Mouse (Mus musculus): ENCODE measurements around the gene Pkd1. TPM values are rescaled to one million over a fixed set of nuclear protein-coding genes. Genes with fewer than 3 reads are reported as not detected.

The Pkd1 gene
- total RNA-seq, 2 experiments from 2014 or later = 67.5 to 71.2 TPM

DNA sequence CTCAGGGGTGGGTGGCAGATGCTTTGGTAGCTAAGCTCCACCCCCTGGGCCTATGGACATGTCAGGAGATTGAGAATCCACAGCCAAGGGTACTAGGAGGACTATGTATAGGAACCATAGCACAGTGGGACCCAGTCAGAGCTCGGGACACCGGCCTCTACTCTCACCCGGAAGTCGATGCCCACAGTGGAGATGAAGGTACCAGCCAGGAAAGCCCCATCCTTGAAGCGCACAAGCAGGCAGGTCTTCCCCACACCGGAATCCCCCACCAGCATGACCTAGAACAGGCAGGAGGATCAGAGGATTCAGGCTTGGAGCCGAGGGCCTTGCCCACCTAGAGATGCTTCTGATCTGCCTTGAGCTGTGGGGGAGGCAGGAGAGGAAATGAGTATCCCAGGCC, 17.6 kb upstream of the Pkd1 start:
- DNase-seq (ENCODE audit: low spot score in 2 of 2) = no peak

DNA sequence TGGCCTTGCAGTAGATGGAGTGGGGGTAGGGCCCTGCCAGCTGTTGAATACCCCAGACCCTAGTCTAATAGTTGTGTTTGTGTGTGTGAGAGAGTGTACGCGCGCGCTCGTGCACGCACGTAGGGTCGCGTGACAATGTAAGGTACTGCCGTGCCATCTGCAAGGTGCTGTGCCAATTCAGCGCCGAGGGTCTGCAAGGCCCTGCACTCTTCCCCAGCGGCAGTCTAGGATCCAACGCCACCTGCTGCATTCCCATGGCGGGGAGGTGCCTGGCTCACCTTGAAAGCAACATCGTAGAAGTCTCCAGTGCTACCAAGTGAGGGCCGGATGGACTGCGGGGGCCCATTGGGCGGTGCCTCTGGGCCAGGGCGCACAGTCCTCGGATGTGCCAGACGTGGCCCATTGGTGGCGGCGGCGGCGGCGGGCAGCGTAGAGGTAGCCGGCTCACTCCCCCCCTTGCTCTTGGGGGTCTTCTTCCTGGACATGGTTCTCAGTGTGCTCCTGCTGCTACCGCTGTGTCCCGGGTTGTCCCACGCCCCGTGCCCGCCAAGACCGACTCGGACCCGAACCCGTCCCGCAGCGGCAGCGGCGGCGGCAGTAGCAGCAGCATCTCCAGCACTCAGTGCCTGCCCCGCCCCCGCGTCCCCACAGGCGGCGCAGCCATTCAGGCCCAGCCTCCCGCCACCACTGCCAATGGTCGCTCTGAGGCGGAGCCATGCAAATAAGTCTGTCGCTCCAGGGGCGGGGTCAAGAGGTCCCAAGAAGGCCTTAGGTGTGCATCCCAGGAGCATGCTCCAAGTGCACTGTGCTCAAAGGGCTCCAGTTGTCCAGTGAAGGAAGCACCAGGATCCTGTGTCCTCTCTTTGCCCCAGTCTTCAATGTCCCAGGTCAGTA, 16.3 kb upstream of the Pkd1 start:
- DNase-seq (ENCODE audit: low spot score in 2 of 2) = peak; percentile 85 to 91

DNA sequence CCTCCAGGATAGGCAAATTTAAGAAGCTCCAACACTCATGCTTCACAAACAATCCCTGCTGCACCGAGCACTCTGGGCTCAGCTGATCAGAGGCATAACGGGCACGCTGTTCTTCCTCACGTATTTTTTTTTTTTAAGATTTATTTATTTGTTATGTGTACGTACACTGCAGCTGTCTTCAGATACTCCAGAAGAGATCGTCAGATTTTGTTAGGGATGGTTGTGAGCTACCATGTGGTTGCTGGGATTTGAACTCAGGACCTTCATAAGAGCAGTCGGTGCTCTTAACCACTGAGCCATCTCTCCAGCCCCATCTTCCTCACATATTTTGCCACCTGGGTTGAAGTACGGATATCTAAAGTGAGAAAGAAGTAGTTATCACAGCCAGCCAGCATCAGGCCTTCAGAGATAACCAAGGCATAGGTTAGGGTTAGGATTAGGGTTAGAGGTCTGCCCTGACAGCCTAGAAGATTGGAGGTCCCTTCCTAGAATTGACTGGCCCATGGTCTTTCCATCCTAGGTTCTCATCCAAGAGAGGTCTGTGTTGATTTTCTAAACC, 15.4 kb upstream of the Pkd1 start, which contains the start of gene Rab26:
Gene Rab26 (minus strand): TSS at position 51 of the 559 bp plus-strand sequence.
- DNase-seq (ENCODE audit: low spot score in 2 of 2) = no peak

DNA sequence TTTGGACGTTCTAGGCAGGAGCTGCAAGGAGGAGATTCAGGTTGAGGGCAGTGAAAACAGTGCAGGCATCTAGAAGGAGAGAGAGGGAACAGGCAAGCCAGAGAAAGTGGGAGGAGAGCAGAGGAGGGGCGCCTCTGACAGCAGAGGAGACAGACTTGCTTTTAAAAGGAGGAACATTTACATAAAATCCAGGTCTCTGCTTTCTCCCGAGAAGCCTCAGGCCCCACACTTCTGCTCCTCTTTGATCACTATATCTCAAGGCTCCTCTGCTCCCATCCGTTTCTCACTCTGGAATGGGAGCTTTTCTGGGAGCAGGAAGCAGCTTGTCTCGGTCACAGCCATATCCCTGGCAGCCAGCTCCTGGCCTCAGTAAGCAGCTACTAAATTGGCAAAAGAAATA, 14.3 kb upstream of the Pkd1 start:
- DNase-seq (ENCODE audit: low spot score in 2 of 2) = peak in 1 of 2 experiments; percentile 64

DNA sequence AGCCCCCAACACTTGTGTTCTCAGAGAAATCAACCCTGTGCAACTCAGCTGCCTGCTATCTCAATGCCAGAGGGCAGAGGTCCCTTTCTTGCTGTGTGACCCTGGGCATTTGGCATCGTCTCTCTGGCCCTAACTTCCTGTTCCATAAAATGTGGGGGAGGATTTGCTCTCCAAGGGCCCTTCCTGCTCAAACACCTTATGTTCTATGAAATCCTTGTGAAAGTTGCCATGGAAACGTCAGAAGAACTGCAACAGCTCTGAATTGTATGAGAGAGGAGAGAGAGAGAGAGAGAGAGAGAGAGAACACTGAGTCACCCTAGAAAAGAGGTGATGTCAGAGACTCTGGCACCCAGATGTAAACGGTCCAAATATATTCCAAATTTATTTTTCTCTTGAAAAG, 12.1 kb upstream of the Pkd1 start:
- no peak for DNase-seq (ENCODE audit: low spot score in 2 of 2)

DNA sequence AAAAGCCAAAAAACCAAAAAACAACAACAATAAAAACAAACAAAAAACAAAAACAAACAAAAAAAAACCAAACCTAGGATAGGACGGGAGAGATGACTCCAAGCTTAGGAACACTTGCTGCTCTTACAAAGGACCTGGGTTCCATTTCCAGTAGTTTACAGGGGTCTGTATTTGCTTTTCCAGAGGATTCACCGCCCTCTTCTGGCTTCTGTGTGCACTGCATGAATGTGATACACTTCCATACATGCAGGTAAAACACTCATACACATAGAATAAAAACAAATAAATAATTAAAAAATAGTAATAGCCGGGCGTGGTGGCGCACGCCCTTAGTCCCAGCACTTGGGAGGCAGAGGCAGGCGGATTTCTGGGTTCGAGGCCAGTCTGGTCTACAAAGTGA, 10.7 kb upstream of the Pkd1 start:
- no peak for DNase-seq (ENCODE audit: low spot score in 2 of 2)

DNA sequence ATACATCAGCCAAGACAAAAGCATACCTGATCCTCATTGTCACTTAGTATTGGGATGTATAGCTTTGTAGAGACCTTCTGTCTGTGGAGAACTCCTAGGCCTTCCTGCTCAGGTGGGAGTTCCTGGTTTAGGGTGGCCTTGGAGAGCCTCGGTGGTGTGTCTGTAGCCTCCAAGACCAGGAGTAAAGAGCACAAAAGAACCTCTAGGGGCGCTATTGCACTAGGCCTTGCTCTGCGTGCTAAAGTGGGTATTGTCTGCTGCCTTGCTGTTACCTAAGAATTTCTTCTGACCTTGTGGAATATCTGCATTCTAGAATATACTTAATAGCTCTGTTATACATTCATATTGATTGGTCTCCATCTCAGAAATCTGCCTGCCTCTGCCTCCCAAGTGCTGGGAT, 9.3 kb upstream of the Pkd1 start:
- no peak for DNase-seq (ENCODE audit: low spot score in 2 of 2)

DNA sequence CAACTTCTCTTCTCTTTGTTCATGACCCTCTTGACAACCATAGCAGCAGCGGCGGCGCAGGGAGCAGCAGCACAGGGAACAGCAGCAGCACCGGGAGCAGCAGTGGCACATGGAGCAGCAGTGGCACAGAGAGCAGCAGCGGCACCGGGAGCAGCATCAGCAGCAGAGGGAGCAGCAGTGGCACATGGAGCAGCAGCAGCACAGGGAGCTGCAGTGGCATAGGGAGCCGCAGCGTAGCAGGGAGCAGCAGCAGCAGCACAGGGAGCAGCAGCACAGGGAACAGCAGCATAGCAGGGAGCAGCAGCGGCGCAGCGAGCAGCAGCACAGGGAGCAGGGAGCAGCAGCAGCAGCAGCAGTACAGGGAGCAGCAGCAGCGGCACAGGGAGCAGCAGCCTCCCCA, 5.0 kb upstream of the Pkd1 start:
- no peak for DNase-seq (ENCODE audit: low spot score in 2 of 2)

DNA sequence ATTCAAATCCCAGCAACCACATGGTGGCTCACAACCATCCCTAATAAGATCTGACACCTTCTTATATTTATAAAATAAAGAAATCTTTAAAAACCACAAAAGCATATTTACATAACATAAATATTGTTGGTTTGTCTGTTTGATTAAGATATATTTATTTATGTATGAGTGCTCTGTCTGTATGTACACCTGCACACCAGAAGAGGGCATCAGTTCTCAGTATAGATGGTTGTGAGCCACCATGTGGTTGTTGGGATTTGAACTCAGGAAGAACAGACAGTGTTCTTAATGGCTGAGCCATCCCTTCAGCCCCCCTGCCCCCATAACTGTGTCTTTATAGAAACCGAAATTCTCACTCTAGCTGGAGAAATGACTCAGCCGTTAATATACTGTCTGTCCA, 4.4 kb upstream of the Pkd1 start:
- DNase-seq (ENCODE audit: low spot score in 2 of 2) = no peak

DNA sequence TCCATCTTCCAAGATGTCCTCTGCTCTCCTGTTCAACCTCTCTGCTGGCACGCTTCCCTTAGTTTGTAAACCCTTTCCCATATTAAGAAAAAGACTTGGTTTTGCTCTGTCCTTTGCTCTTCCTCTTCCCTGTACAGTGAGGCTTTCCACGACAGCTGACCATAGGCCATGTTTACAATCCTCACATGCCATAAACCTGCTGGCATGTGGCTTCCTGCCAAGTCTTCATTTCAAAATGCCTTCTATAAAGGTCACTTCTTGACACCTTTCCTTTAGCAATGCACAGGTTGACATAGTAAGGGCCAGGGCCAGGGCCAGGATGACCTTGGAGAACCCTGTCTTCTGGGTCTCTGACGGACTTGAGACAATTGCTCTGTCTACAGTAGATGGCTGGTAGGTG, 3.4 kb upstream of the Pkd1 start:
- DNase-seq (ENCODE audit: low spot score in 2 of 2) = no peak

DNA sequence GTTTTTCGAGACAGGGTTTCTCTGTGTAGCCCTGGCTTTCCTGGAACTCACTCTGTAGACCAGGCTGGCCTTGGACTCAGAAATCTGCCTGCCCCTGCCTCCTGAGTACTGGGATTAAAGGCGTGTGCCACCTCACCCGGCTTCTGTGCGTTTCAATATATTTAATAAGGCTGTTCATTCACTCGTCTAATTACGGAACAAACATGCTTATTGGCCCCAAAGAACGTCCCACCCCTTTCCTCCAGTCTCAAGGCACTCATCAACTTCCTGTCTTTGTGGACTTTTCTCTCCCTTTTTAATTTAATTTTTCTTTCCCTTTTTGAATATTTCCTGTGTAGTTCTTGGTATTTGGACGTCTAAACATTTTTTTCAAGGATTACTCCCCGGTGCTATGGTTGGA, 1.2 kb upstream of the Pkd1 start:
- no peak for DNase-seq (ENCODE audit: low spot score in 2 of 2)

DNA sequence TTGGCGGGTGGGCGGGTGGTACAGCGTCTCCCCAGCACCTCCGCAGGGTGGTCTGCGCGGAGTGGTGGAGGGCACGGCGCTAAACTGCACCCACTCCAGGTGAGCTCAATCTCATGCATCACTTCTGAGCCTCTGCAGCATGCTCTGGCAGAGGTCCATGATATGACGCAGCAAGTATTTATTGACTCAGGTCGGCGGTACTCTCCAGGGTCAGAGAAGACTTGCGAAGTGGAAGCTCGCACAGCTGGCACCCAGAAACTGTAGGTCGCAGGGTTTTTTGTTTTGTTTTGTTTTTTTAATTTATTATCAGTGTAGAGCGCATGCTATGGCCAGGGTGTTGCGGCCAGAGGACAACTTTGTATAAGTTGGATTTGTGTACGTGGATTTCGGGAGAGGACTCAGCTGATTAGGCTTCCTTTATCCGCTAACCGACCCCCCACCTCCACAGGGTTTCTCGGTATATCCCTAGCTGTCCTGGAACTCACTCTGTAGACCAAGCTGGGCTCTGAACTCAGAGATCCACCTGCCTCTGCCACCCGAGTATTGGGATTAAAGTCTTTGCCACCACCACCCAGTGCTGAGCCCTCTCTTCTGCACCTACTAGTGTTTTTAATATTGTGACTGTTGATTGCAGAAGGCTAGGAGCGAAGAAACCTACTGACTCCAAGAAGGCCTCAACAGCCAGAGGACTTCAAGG, 565 bp upstream of the Pkd1 start:
- DNase-seq (ENCODE audit: low spot score in 2 of 2) = peak; percentile 56 to 62

DNA sequence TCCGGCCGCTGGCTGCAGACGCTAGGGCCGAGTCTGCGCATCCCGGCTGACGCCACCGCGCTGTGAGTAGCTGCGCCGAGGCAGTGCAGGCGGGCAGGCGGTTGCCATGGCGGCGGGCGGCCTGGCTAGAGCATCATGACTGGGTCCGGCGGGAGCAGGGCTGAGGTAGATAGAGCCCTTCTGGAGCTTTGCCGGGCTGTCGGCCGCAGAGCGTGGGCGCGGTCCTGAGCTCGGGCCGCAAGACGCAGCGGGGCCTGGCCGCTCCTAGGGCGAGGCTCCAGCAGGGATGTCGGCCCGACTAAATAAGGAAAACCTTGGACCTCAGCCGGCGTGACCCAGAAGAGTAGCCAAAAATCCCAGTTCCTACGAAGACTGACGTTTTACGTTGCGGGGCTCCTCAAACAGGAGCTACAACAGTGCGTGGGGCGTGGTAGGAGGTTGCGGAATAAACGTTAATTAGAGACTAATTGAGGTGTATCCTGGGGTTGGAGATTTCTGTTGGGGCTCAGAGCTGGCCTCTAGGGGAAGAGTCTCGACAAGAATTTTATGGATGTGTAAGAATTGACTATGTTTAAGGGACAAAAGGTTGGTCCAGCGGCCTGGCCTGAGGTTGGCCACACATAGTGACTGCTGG, 899 bp downstream of the Pkd1 start:
- peak; percentile 70 to 81 for DNase-seq (ENCODE audit: low spot score in 2 of 2)

DNA sequence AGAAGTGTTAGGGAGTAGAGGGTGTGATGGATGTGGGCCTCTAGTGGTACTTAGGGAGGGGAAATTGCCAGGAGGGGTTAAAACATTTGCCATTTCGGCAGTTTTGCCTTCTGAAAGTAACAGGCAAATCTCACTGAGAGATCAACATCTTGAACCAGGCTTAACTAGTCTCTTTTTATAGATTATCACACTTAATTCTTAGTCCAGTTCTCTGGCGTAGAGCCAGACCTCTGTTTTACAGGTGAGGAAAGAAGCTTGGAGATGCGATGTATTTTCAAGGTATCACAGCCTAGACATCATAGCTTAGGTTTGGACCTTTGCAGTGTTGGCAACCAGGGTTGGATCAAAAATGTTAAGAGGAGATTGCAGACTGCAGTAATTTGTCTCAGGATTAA, 1.4 kb downstream of the Pkd1 start:
- no peak for DNase-seq (ENCODE audit: low spot score in 2 of 2)

DNA sequence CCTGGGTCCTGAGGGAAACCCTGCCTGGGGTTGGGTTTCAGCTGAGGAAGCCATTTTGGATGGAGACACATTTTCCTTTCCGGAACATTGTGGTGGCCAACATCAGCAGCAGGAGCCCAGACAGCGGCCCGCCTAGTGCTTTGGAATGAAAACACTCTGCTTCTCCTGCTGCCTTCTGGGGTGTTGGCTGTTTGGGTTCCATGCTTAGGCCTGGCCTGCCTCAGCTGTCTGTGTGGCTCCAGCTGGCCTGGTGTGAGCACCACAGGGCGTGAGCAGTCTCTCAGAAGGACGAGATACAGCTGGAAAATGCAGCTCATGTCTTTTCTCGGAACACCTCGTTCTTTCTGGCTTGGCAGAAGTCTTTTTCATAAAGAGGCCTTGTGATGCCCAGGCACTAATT, 7.5 kb downstream of the Pkd1 start:
- no peak for DNase-seq (ENCODE audit: low spot score in 2 of 2)

DNA sequence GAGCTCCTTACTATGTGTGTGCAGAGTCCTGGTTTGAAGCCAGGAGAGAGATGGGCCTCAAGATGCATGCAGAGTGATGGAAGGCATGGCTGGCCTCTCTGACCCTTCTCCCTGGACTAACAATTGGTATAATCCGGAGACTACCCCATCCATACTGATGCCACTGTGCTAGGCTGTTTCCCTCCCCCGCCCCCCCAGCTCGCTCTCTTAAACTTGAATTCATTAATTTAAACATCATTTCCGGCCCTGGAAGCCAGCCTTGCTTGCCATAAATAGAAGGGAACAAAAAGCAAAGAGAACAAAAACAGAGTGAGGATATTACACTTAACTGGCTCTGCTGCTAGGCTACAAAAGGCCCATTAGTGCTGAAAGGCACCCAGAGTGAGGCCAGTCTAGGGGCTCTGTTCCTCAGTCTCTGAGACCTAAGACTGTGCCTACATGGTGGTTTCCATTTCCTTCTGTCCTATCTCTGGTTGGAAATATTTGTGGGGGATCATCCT, 9.0 kb downstream of the Pkd1 start:
- no peak for DNase-seq (ENCODE audit: low spot score in 2 of 2)

DNA sequence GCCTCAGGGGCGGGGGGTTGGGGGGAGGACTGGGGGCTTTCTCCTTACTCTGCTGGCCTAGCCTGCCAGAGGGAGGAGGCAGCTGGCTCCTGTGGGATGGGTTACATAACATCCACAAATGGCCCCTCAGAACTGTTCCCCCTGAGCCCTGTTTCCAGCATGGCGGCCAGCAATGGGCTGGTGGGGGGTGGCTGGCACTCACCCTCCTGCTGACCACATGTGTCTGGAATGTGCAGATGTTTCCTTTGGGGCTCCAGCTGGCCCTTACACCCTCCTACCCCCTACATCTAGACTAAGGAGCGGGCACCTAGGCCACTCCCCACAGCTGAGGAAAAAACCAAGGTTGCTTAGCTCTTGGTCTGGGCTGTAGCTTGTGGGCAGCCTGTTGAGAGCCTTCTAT, 9.5 kb downstream of the Pkd1 start:
- DNase-seq (ENCODE audit: low spot score in 2 of 2) = no peak

DNA sequence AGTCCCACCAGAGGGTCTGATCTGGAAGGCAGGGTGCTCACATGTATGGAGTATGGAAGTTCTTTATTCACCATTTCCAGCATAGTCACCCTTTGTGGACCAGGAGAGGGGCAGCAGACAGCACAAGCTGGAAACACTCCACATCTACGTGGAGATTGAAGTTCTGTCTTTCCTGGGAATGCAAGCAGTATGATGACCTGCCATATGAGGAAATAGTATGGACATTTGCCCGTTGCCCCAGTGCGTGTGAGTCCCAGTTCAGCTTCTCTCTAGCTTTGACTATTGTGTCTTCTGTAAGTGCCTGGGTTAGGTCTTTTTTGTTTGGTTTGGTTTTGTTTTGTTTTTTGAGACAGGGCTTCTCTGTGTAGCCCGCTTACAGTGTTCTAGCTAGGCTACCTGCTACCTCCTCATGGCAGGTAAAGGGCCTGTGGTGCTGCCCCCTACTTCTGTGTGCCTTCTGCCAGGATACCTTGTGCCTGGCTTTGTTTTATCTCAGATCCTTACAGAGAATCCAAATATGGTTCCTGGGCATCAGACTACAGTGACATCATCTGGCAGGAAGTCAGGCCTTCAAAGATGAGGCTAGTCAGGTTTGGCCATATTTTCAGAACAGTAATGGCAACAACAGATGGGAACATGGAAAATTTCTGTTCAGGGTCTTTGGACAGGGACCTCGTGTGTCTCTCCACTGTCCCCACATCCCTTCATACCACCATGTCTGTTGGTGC, 10.8 kb downstream of the Pkd1 start:
- no peak for DNase-seq (ENCODE audit: low spot score in 2 of 2)

DNA sequence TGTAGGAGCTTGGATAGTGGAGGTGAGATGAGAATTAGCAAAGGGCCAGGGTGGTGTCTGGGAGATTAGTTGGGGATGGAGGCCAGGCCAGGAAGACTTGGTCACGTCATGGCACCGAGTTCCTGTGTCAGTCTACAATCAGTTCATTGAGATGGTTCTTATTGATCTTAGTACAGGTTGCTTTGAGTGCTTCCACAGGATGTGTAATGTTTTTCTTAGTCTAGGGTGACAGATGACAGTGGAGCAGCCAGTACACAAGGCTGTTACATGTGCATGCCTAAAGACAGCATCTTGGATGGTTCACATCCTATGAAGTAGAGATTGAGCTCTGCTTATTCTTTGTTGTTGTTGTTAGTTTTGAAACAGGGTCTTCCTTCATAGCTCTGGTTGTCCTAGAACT, 12.0 kb downstream of the Pkd1 start:
- no peak for DNase-seq (ENCODE audit: low spot score in 2 of 2)

DNA sequence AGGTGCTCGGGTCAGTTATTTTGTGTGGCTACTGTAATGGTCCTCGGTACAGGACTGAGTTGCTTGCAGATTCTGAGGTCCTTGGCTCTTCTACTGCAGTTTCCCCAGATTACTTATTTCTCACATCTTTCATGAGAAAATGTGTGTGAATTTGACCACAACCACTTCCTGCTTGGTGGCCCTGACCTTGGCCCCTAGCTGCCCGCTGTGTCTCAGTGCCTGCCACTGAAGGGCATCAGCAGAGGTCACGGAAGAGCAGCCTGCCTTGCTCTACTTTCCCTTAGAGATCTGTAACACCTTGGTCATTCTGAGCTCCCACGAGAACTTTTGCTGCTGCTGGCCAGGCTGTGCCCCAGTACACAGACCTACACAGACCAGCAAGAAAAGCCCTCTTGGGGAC, 14.0 kb downstream of the Pkd1 start:
- no peak for DNase-seq (ENCODE audit: low spot score in 2 of 2)

DNA sequence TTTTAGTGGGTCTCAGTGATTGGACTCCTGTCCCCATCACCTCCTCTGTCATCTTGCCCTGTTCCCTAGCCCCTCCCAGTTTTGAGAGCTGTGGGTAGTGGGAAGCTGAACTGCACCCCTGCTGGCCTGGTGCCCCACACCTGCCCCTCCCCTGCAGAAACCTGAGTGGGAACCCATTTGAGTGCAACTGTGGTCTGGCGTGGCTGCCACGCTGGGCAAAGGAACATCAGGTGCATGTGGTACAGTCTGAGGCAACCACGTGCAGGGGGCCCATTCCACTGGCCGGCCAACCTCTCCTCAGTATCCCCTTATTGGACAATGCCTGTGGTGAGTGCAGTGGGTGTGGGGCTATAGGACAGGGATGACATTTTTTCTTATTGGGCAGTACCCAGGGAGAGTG, 14.8 kb downstream of the Pkd1 start:
- DNase-seq (ENCODE audit: low spot score in 2 of 2) = no peak
